Mouse (Mus musculus) forelimb bud, embryonic 11.5 days (tissue): Measurements from ENCODE around the gene Nrd1.

Experiments used
- DNase-seq: peaks from one replicate; pipeline ENCODE4 v3.0.0-alpha.2; 2012; ENCODE audit warnings: low read depth, low spot score

Nrd1 gene

DNA sequence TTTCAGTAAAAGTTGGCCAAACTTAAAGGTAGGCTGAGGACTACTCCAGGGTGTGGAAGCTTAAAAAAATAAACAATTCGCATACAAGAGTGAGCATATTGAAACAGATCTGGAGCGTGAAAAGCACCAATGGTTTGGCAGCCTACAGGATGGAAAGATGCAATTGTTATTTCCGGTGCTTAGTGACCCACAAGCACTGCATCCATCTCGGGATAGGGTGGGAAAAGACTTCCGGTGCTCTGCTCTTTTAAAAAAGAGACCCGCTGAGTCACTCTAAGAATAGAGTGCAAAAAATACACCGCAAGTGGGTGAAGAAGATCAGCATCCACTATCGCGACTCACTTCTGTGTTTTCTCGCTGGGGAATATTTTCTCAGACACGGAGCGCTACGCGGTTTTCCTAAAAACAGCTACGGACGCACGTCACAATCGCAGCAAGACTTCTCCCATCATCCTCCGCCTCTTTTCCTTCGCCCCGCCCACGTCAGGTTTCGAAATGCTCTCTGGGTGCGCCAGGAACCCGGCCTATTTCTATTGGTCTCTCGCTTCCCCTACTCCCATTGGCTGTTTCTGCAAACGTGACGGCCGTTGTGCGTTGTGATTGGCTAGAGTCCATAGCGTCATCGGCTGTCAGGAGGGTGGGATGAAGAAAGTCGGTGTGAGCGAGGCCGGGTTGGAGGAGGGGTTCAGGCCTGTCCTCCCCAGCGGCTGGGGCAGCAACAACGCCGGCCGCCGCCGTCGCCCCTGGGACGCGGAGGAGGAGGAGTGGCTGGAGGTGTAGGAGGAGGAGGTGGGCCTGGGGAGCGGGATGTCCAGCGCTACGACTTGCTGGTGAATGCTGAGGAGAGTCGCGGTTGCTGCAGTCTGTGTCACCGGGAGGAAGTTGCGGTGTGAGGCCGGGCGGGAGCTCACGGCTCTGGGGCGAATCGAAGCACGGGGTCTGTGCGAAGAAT is at the start of gene Nrd1:
Gene Nrd1, plus strand, starts transcription at position 657 of the 952 bp plus-strand sequence.
- DNase-seq, result peak; percentile 99

DNA sequence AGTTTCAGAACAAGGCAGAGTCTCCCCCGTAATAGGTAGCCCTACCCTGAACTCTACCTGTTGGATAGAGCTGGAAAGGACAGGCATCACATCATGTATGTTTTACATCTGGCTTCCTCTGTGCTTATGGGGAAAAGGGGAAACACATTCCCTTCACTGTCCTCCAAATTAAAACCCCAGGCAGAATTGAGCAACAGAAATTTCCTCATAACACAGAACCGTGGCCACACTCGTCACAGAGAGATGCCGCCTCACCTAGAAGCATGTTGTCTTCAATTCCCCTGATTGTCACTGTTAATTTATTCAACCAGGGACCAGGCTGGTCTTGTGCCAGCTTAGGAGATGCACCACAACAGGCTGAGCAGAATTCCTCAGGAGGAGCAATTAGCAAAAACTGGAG is 48.8 kb upstream of the Nrd1 start:
- no peak for DNase-seq

DNA sequence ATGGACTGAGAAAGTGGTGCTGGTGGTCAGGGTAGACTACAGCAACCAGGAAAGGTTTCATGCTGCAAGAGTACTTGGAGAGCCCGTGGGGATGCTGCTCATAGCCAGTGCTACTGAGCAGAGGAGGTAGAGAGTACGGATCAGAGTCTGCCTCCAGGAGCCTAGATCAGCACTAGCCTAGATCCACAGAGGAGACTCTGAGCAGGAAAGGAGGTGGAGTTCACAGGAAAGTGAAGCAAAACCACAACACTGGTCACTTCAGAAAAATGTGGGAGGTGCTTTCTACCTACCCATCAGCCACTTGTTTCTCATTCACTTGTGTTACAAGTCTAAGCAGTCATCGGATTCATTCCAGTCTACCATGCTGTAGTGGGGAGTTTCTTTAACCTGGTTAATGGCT is 40.8 kb upstream of the Nrd1 start:
- no peak for DNase-seq

DNA sequence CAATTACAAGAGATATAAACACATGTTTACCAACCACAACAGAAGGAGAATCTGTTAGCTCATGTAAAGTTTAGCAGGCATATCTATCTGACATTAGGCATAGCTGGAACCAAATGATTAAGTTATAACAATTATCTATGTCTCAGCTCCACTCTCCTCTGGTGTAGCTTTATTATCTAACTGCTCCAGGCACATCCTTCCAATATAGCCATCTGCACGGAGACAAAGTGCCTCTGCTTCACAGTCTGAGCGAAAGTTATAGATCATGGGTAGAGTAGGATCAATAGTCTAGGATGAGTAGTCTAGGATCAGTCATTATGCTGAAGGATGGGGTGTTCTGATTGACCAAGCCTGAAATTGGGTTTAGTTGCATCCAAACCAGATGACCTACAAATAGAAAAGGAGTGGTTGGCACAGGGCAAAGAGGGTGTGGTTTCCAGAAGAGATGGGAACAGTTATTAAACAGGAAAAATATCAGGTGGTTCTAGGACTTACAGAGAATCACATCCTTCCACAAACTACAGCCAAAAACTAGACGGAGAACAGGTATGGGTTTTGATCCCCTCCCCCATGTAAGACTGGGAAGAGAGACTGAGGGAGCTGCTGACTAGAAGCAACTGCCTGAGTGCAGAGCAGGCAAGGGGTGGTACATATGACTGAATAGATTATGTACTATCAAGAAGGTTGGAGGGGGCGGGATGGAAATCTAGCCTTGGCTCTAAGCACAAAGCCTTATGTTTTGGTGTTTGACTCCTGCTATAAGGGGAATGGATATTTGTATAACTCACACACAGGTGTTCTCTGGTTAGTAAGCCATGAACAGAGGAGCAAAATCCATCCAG is 39.6 kb upstream of the Nrd1 start:
- DNase-seq, result no peak

DNA sequence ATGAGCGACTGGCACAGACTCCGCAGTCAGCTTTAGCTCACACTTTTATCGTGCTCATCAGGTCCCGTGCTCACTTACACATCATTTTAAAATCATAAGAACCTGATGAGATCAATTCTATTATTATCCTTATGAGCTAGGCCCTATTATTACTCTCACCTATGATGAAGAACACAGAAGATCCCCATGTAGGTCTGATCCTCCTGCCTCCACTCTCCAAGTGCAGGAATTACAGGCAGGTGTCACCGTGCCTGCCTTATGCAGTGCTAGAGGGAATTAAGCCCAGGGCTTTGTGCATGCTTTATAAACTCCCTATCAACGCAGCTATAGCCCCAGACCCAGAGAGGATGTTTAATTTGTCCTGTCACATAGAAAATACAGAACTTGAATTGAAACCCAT is 37.4 kb upstream of the Nrd1 start:
- no peak for DNase-seq

DNA sequence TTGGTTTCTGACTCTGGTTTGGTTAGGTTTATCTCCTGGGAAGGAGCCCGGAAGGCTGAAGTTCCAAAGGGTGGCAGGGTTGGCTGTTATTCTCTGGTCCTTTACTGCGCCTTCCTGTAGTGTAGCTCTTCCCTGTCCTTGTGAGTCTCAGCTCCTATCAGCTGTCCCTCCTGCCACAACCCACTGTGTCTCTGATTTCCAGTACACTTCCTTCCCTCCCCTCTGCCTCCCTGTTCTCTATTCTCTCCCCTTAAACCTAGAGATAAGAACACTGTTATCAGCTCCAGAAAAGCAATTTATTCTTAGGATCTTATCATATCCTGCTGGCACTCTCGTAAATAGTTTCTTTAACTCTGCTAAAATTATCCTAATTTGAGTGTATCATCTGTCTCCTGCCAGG is 30.9 kb upstream of the Nrd1 start:
- DNase-seq, result no peak

DNA sequence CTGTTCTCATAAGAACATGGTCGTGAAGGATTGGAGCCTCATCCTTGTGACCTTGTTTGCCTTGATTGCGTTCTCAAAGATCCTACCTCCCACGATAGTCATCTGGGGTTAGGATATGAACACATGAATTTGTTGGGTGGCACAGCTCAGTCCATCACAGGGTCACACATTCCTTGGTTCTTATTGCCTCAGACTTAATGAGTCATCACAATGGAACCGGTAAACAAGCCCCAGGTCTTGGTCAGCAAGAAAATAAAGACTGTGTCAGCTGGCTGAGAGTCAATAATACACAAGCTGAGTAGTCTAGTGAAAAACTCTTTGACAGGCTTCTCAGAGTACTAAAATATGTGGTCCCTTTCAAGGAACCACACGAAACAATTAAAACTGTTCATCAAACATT is 29.4 kb upstream of the Nrd1 start:
- DNase-seq, result no peak

DNA sequence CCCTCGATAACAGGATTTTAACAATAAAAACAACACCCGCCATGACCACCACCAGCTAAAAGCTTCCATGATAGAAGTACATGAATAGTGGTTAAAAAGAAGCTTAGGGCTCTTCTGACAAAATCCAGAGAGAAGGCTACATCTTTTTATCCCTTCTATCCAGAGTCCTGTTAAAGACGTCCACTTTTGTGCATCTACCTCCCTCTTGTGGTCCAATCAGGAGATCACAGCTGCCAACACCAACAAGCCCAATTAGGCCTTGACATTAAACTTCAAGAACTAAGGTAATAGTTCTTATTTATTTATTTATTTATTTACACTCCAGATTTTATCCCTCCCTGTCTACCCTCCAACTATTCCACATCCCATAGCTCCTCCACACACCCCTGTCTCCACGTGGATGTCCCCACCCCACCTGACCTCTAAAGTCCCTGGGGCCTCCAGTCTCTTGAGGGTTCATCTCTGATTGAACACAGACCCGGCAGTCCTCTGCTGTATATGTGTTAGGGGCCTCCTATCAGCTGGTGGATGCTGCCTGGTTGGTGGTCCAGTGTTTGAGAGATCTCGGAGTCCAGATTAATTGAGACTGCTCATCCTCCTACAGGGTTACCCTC is 23.9 kb upstream of the Nrd1 start:
- DNase-seq, result peak; percentile 29

DNA sequence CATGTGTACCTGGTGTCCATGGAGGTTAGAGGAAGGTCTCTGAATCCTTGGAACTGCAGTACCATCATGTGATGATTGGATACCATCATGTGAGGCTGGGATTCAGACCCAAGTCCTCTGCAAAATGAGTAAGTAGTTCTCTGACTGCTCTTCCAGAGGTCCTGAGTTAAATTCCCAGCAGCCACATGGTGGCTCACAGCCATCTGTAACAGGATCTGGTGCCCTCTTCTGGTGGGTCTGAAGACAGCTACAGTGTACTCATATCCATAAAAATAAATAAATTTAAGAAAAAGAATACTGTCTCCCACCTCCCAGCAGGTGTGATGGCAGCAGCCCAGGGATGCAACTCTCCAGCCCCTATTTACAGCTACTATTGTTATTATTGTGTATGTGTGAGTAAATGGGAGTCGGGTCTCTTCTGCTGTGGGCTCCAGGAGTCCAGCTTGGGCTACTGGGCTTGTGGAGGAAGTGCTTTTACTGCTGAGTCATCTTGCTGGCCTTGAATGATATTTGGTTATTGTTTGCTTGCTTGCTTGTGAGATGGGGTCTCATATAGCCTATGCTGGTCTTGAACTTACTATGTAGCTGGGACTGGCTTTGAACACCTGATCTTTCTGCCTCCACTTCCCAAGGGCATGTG is 13.5 kb upstream of the Nrd1 start:
- no peak for DNase-seq

DNA sequence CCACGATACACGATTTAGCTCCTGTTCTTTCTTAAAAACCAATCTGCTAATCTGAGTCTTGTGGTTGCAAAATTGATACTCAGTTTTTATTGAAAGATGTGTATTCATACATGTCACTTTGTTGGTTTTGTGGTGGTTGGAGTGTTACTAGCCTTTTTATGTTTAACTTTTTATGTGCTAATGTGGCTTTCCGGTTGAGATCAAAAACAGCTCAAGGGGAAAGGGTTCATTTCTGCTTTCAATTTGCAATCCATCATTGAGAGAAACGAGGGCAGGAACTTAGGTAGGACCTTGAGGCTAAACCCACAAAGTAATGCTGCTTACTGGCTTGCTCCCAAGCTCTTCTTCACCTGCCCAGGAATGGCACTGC is 13.0 kb upstream of the Nrd1 start:
- no peak for DNase-seq

DNA sequence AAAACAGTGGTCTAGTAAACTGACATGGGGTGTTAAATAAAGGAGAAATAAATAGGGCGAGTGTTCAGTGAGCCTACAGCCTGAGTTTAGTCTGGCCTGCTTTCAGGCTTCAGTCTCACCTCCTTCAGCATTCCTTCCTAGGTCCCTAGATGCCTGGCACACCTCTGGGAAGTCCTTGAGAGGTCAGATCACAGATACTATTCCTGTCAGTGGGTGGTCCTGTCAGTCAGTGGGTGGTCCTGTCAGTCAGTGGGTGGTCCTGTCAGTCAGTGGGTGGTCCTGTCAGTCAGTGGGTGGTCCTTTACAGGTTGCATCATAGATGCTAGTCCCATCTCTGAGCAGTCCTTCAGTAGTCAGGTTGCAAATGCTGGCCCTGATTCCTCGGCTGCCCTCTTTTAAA is 11.0 kb upstream of the Nrd1 start:
- DNase-seq, result no peak

DNA sequence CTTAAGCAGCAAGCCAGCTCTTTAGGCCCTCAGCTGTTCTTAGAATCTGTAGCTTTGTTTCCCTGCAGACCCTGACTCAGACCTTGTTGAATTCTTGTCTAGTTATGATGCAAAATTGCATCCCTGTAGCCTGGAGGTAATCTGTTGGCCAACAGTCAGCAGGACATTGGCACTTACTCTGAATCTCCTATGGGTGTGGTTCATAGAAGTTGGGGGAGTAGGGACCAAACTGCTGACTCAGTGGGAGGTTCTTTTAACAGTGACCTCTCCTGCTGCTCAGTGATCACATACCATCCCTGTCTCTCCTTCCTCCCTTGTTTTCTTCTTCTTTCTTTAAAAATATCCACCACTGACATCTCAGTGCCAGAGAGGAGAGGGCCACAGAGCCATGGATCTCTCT is 10.4 kb upstream of the Nrd1 start:
- DNase-seq, result no peak

DNA sequence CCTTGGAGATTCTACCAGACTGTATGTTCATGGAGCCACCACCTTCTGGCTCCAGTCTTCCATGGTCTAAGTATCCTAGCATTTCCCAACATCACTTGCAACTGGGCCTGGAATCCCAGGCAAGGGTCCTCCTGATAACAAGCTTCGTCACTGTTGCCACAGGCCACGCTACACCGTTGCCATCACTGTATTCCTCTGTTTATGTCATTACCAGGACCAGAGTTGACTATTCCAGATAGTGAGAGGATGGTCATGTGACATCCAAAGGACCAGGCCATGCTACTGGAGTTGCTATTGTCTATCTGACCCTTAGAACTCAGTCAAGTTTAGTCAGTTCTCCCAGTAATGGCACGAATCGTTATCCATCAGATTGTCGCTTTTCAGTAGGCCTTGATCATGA is 9.9 kb upstream of the Nrd1 start:
- DNase-seq, result no peak

DNA sequence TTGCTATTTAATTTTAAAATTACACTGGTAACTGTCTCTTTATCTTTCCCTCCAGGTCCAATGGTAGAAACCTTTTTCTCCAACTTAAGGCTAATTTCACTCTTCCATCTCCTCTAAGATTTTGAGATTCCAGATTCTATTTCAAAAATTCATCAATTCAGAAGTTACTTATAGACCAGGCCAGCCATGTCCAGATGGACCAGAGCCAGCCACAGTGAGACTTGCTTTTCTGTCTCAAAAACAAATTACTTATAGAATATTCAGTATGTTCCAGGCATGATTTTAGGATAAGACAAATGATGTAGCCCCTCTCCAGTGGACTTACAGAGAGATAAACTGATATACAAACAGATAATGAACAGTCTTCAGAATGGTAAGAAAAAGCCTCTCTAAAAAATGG is 8.6 kb upstream of the Nrd1 start:
- DNase-seq, result no peak

DNA sequence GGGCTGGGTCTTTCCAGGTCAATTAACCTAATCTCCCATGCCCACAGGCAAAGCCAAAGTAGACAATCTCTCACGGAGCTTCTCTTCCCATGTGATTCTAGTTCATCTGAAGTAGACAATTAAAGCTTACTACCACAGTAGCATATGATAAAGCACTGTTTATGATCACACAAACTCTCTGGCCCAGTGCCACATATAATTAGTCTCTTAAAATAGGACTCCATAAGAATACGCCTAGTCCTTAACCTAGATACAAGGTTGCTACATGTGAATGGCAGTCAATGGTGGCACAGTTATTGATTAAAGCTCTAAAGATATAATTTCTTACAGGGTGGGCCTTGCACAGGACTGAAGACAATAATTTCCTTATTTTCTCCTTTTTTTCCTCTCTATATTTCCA is 7.5 kb upstream of the Nrd1 start:
- no peak for DNase-seq

DNA sequence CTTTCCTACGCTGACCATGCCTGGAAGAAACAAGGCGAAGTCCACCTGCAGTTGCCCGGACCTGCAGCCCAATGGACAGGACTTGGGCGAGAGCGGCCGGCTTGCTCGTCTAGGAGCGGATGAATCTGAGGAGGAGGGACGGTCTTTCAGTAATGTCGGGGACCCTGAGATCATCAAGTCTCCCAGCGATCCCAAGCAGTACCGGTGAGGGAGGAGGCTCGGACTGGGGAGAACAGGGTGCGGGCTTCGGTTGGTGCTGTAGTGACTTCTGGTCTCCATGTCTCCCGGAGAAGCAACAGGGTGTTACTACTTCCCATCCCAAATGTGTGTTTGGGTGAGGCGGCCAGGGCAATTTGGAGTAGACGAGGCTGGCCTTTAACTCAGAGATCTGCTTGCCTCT is 506 bp downstream of the Nrd1 start:
- DNase-seq, result no peak

DNA sequence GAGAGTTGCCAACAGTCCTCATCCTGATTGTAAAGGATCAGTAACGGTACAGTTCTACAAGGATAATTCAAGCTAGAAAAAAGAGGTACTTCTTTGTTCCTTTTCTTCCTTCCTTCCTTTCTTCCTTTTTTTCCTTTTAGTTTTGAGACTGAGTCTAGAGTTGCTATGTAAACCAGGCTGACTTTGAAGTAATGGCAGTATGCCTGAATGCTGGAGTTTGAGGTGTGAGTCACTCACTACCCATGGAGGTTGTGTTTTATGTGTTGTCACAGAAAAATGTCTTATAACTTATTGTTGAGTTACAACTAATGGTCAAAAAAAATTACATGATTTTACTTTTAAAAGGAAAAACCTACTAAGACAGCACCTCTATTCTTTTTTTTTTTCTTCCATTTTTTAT is 7.6 kb downstream of the Nrd1 start:
- no peak for DNase-seq

DNA sequence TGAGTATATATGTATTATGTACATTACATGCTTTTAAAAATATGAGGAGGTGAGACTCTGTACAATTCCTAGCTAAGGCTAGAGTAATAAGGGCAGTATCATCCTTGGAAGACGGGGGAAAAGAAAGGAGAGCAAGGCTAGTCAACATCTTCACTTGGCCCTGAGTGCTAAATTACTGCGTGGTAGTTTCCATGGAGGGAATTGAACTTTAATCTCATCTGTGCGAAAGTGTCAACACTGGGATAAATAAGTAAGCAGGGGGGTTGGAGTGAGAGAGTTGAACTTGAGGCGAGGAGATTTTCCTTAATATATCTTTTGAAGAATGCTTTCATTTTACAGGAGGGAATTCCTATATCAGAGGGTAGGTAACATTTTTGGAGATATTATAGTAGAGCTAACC is 13.6 kb downstream of the Nrd1 start:
- no peak for DNase-seq

DNA sequence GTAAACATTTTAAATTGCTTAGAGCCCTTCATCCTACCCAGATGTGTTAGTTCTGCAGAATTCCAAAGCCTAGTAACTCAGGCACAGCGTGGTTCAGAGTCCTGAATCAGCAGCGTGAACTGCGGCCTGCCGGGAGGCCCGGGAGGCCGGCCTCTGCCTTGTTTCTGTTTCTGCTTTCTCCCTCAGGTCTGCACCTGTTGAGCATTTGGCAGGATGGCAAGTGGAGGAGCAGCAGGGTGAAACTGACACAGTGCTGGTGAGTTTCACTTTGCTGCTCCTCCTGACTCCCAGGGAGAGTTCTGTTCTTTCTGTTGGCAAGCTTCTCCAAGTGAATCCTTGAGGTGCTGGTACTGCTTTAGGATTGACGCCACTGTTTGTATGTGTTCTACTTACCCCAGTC is 17.0 kb downstream of the Nrd1 start:
- no peak for DNase-seq

DNA sequence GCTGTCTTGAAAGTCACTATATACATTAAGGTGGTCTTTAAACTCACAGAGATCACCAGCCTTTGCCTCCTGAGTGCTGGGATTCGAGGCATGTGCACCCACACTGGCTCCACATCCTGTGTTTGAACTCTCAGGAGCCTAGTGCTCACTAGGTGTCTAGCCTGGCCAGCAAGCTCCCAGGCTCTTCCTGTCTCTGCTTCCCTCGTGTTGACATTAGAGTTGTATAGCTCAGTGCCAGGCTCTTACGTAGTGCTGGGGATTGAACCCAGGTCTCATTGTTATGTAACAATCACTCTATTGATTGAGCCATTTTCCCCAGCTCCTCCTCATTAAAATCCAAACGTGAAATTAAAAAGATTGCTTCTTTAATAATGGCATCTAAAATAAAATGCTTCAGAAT is 18.8 kb downstream of the Nrd1 start:
- DNase-seq, result no peak

DNA sequence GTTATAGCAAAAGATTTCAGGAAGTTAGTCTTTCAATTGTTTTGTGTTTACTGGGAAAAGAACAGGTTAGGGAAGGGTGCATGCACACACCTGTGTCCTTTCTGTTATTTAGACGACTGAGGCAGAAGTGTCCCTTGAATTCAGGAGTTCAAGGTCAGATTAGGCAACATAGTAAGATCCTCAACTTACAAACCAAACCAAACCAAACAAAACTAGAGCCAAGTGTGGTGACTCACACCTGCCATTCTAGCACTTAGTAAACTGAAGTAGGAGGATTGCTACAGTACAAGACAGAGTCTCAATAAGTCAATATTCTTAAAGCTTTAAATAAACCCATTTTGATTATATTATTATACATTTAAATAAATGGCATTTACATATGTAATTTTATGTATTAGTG is 21.5 kb downstream of the Nrd1 start:
- no peak for DNase-seq

DNA sequence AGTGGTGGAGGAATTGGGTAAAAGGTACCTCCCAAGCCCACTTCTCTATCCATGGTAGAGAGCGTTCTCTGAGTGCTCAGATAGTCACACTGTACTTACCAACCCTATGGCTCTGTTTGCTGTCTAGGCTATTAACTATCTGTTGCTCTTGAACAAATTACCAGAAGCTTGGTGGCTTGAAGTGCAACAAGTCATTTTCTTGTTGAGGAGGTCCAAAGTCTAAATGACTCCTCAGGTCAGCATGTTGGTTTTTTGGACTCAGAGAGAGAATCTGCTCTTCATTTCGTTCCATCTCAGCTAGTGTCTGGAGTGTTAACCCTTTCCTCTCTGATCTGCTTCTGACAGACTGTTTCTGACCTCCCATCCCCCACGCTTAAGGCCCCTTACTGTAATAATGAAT is 24.6 kb downstream of the Nrd1 start:
- no peak for DNase-seq
